13 mouse cellular contexts compared by ENCODE assay signal in the genomic region with DNA sequence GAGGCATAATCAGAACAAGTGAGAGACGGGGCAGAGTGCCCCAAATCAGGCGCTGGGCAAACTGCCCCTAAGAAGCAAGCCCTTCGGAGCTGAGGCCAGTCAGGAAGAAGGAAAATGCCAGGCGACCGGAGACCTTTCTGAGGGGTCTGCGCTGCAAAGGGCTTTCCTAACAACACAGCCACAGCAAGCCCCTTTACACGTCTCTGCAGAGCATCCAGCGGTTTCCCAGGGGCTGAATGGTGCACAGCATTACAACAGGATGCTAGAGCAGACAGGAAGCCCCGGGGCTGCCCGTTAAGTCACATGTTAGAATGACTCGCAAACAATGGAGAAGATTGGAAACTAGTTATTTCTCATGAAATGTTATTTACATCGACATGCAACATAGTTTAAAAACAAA. TPM values are rescaled to one million over a fixed set of nuclear protein-coding genes. Genes with fewer than 3 reads are reported as not detected.
A peak's percentile ranks its signal among the peaks of the same experiment; 100 is the strongest.
DNase-seq lines count a peak whose midpoint lies in the region; ATAC-seq lines count a peak whose summit lies in the region.
"Had no signal": no experiment of that assay in that cellular context is flagged by ENCODE, and none has a peak within 500 bp of the region (broad histone marks: within the 10 kb centered on the region; RNA-seq: fewer than 3 reads in every experiment).

No protein-coding gene starts in this region.

- no peak for DNase-seq in hindbrain, embryonic 11.5 days (ENCODE audit: low spot score)
- DNase-seq in CD4-positive helper T cell, adult 2 months (ENCODE audit: low read depth, low spot score), result peak; percentile 27
- DNase-seq in cerebellum, adult 18-20 months, result no peak
- DNase-seq: adrenal gland, postnatal 14 days; cerebellum, adult 9-10 months; liver, postnatal 0 days; right cerebral cortex, postnatal 14 days had no signal

- no peak for ATAC-seq in hindbrain, embryonic 13.5 days (ENCODE audit: low FRiP score)
- ATAC-seq in hindbrain, embryonic 11.5 days (ENCODE audit: low FRiP score), result no peak
- peak; percentile 84 for ATAC-seq in activated CD4-positive, CD25-positive, alpha-beta regulatory T cell, adult 4 months
- no peak for ATAC-seq in limb, embryonic 15.5 days (ENCODE audit: insufficient number of reproducible peaks, low FRiP score, low TSS enrichment, low read depth)
- no peak for ATAC-seq in forebrain, embryonic 13.5 days
- ATAC-seq: liver, postnatal 0 days had no signal

- no peaks in the 10 kb centered on the region for H3K9me3 ChIP-seq in hindbrain, embryonic 13.5 days
- no peaks in the 10 kb centered on the region for H3K9me3 ChIP-seq in hindbrain, embryonic 11.5 days (ENCODE audit: control insufficient read depth, low read length)
- H3K9me3 ChIP-seq in limb, embryonic 15.5 days, result no peaks in the 10 kb centered on the region
- H3K9me3 ChIP-seq in forebrain, embryonic 13.5 days (replicated peaks), result no peaks in the 10 kb centered on the region
- H3K9me3 ChIP-seq: G1E; heart, embryonic 15.5 days had no signal

- H3K27ac ChIP-seq in hindbrain, embryonic 13.5 days, result 0 out of 2 replicates have a peak overlapping the region, but pooled peaks have one; percentile 19
- H3K27ac ChIP-seq in hindbrain, embryonic 11.5 days (ENCODE audit: low read depth, low read length), result no peak overlapping the region
- H3K27ac ChIP-seq in limb, embryonic 15.5 days, result peak overlapping the region; percentile 22; the same call in 1 of the 2 replicates
- H3K27ac ChIP-seq in forebrain, embryonic 13.5 days, result no peak overlapping the region
- H3K27ac ChIP-seq: heart, embryonic 15.5 days had no signal

- WGBS in hindbrain, embryonic 13.5 days, result 76% methylated on average over 12 of the region's 12 CpGs
- 79% methylated on average over 12 of the region's 12 CpGs for WGBS in hindbrain, embryonic 11.5 days
- WGBS in limb, embryonic 15.5 days, result 42% methylated on average over 12 of the region's 12 CpGs
- 68% methylated on average over 12 of the region's 12 CpGs for WGBS in forebrain, embryonic 13.5 days

- H3K9ac ChIP-seq in hindbrain, embryonic 13.5 days, result no peak overlapping the region
- H3K9ac ChIP-seq in hindbrain, embryonic 11.5 days (ENCODE audit: low read depth, low read length), result no peak overlapping the region
- no peak overlapping the region for H3K9ac ChIP-seq in limb, embryonic 15.5 days
- no peak overlapping the region for H3K9ac ChIP-seq in forebrain, embryonic 13.5 days
- H3K9ac ChIP-seq: heart, embryonic 15.5 days; liver, postnatal 0 days had no signal

- no peak overlapping the region for H3K4me2 ChIP-seq in hindbrain, embryonic 13.5 days
- H3K4me2 ChIP-seq in hindbrain, embryonic 11.5 days (replicated peaks; ENCODE audit: low read depth, low read length), result no peak overlapping the region
- no peak overlapping the region for H3K4me2 ChIP-seq in limb, embryonic 15.5 days
- no peak overlapping the region for H3K4me2 ChIP-seq in forebrain, embryonic 13.5 days
- H3K4me2 ChIP-seq: heart, embryonic 15.5 days had no signal

- H3K36me3 ChIP-seq in hindbrain, embryonic 13.5 days, result peaks cover 8% of the 10 kb centered on the region; the same call in 1 of the 2 replicates
- H3K36me3 ChIP-seq in hindbrain, embryonic 11.5 days (ENCODE audit: control insufficient read depth, insufficient read depth, low read length), result no peaks in the 10 kb centered on the region
- H3K36me3 ChIP-seq in limb, embryonic 15.5 days, result 0 out of 2 replicates have a peak, but pooled peaks cover 3% of the 10 kb centered on the region
- H3K36me3 ChIP-seq in forebrain, embryonic 13.5 days (ENCODE audit: poor library complexity, severe bottlenecking), result peaks cover 9% of the 10 kb centered on the region; the same call in 1 of the 2 replicates
- H3K36me3 ChIP-seq: heart, embryonic 15.5 days had no signal

- H3K4me3 ChIP-seq in hindbrain, embryonic 13.5 days, result no peak overlapping the region
- H3K4me3 ChIP-seq in hindbrain, embryonic 11.5 days (ENCODE audit: low read depth, low read length), result no peak overlapping the region
- H3K4me3 ChIP-seq in limb, embryonic 15.5 days, result no peak overlapping the region
- H3K4me3 ChIP-seq in forebrain, embryonic 13.5 days, result no peak overlapping the region
- H3K4me3 ChIP-seq: heart, embryonic 15.5 days had no signal

- H3K4me1 ChIP-seq in hindbrain, embryonic 13.5 days (replicated peaks), result peaks cover 4% of the 10 kb centered on the region
- no peaks in the 10 kb centered on the region for H3K4me1 ChIP-seq in hindbrain, embryonic 11.5 days (replicated peaks; ENCODE audit: control insufficient read depth, insufficient read depth, low read length)
- H3K4me1 ChIP-seq in limb, embryonic 15.5 days, result peaks cover 38% of the 10 kb centered on the region
- H3K4me1 ChIP-seq in forebrain, embryonic 13.5 days, result peaks cover 8% of the 10 kb centered on the region; the same call in 1 of the 2 replicates

- no peaks in the 10 kb centered on the region for H3K27me3 ChIP-seq in hindbrain, embryonic 13.5 days
- H3K27me3 ChIP-seq in hindbrain, embryonic 11.5 days (ENCODE audit: control insufficient read depth, insufficient read depth, low read length), result no peaks in the 10 kb centered on the region
- no peaks in the 10 kb centered on the region for H3K27me3 ChIP-seq in limb, embryonic 15.5 days
- no peaks in the 10 kb centered on the region for H3K27me3 ChIP-seq in forebrain, embryonic 13.5 days
- H3K27me3 ChIP-seq: heart, embryonic 15.5 days had no signal

RNA-seq across cellular contexts. Expression of gene Disp1, which starts 53.5 kb away (rescaled TPM):
- 8.5 and 9.7 TPM in 2 replicates for polyA plus RNA-seq in hindbrain, embryonic 13.5 days (2015; fragmentation: Nextera tagmentation; extraction: Ambion mirVana)
- polyA plus RNA-seq in hindbrain, embryonic 11.5 days (2014; fragmentation: Nextera tagmentation; extraction: Ambion mirVana), result 11.2 and 12.7 TPM in 2 replicates
- 1 to 10 TPM; 5.9 to 8.5 TPM for polyA plus RNA-seq in activated CD4-positive, CD25-positive, alpha-beta regulatory T cell, adult 4 months (2017; shearing (Covaris generic))
- polyA plus RNA-seq in limb, embryonic 15.5 days (2015; fragmentation: Nextera tagmentation; extraction: Ambion mirVana), result 30.3 and 34.8 TPM in 2 replicates
- polyA plus RNA-seq in forebrain, embryonic 13.5 days (2015; fragmentation: Nextera tagmentation; extraction: Ambion mirVana), result 6.8 and 8.2 TPM in 2 replicates

Comparison
In these comparisons a context has a peak if more than half of its experiments do, and no peak if none do; other contexts are left out.
1. H3K27ac ChIP-seq: peak in hindbrain, embryonic 13.5 days (single experiment) and limb, embryonic 15.5 days (single experiment); none in hindbrain, embryonic 11.5 days (single experiment) and forebrain, embryonic 13.5 days (single experiment).